Mouse (Mus musculus): ENCODE results near the gene Arid3a. TPM values are rescaled to one million over a fixed set of nuclear protein-coding genes. Genes with fewer than 3 reads are reported as not detected.

Gene Arid3a
- total and polyA plus RNA-seq, 3 experiments: 48.4 to 114 (median 94.4) TPM

DNA sequence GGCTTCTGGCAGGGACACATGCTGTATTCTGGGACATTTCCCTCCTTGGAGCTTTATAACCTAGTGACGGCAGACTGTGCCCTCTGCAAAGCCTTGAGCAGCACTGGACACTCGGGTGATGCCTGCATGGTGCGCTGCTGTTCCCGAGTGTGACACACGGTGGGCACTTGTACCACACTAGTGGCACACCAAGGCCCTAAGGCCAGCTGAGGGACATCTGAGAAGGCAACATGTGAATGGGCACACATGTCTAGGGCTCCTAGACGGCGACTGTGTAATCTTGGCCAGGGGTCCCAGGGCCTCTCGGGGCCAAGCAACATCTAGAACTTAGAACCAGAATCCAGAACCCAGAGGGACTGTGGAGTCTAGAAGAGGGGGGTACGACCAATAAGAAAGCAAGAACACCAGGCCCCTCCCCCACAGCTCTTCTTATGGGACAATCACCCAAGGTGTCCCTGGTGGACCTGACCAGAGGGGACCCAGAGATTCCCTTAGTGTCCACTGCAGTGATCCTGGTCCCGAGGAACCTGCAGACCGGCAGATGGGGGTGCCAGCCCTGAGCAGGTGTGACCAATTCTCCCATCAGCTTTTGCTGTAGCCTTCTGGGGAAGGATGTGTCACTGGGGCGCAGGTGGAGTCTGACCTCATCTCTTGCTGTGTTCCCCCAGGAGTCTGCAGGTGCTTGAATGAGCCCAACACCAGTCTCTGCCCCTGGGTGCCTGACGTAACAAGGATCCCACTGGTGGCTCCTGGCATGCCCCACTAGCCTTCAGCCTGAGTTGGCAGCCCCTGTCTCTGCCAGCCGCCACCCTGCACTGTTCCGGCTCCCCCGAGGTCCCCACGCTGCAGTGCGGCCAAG lies 3.4 kb downstream of the Arid3a start (continued):
- 0 out of 2 replicates have a peak, but pooled peaks have one; percentile 29 for TF ChIP-seq RCOR1 (conservative IDR thresholded peaks at IDR 0.05; ENCODE audit: low read depth, low read length)
- TF ChIP-seq IRF4 (IDR thresholded peaks at IDR 0.05; ENCODE audit: low read depth, low read length): no peak
- TF ChIP-seq TCF12 (IDR thresholded peaks at IDR 0.05; ENCODE audit: low read depth, low read length): peak; percentile 96
- TF ChIP-seq USF1 (IDR thresholded peaks at IDR 0.05; ENCODE audit: low read depth, low read length): no peak
- peak; percentile 57; the same call in 1 of the 2 replicates for TF ChIP-seq MAX (IDR thresholded peaks at IDR 0.05; ENCODE audit: low read length)
- no peak for TF ChIP-seq MAFK (IDR thresholded peaks at IDR 0.05; ENCODE audit: insufficient replicate concordance, low read length)
- TF ChIP-seq PAX5 (IDR thresholded peaks at IDR 0.05; ENCODE audit: low read length): no peak
- TF ChIP-seq HCFC1 (IDR thresholded peaks at IDR 0.05; ENCODE audit: low read depth, low read length): no peak
- no peak for TF ChIP-seq USF2 (conservative IDR thresholded peaks at IDR 0.05; ENCODE audit: low read depth, low read length)
- TF ChIP-seq RAD21 (IDR thresholded peaks at IDR 0.05; ENCODE audit: low read depth, low read length): no peak; the same call in none of the 2 replicates
- no peak for TF ChIP-seq MYC (IDR thresholded peaks at IDR 0.05; ENCODE audit: low read depth, low read length)
- no peak for TF ChIP-seq GABPA (IDR thresholded peaks at IDR 0.05; ENCODE audit: insufficient replicate concordance, low read depth, low read length)
- TF ChIP-seq NRF1 (IDR thresholded peaks at IDR 0.05; ENCODE audit: low read depth, low read length): 0 out of 2 replicates have a peak, but pooled peaks have one; percentile 22

DNA sequence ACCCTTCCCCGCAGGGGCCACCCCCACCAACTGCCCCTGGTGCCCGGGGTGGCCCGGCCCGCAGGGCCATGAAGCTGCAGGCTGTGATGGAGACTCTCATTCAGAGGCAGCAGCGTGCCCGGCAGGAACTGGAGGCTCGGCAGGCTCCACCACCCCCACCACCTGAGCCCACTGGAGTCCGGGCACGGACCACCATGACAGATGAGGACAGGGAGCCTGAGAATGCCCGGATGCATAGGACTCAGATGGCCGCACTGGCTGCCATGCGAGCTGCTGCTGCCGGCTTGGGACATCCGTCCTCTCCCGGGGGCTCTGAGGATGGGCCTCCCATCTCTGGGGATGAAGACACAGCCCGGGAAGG lies 4.0 kb downstream of the Arid3a start:
- Histone ChIP-seq H3K27ac (ENCODE audit: insufficient read depth, low read depth) (peak overlapping the region; percentile 65), H3K9ac (ENCODE audit: insufficient read depth, low read depth) (peak overlapping the region; percentile 98), H3K9me3 (replicated peaks; ENCODE audit: low read length) (no peaks in the 10 kb centered on the region), H3K4me1 (ENCODE audit: control insufficient read depth in 1 of 2, insufficient read depth in 2 of 2) (peaks cover 32 to 71% of the 10 kb centered on the region in 2 experiments), H3K36me3 (replicated peaks in 1 of 2; ENCODE audit: control insufficient read depth in 1 of 2, insufficient read depth in 1 of 2, low read length in 1 of 2) (peaks cover 49 to 61% of the 10 kb centered on the region in 2 experiments), H3K27me3 (replicated peaks) (no peaks in the 10 kb centered on the region), H3K4me3 (replicated peaks in 1 of 3; ENCODE audit: low read depth in 2 of 3, low read length in 2 of 3, poor library complexity in 1 of 3) (peak overlapping the region; percentile 72 to 96 (median 91)), H3K4me2 (ENCODE audit: insufficient read depth, low read depth, poor library complexity, severe bottlenecking) (peak overlapping the region; percentile 78), H3K79me2 (replicated peaks; ENCODE audit: control insufficient read depth, extremely low read depth, insufficient read depth, poor library complexity, severe bottlenecking) (peaks cover 89% of the 10 kb centered on the region)
- dilution Hi-C loops (cut with MboI; ENCODE audit: extremely low pct_ligation_motif_present, extremely low pct_unique_long_range_greater_than_20kb, low sequenced_read_pairs) (no loop called here), in situ Hi-C loops (cut with MboI; ENCODE audit: low pct_ligation_motif_present, low pct_unique_long_range_greater_than_20kb, low sequenced_read_pairs) (no loop called here)
- no peak for DNase-seq (ENCODE audit: extremely low read depth)
- TF ChIP-seq POLR2AphosphoS2 (IDR thresholded peaks at IDR 0.05; ENCODE audit: low read depth, low read length) (no peak), ZC3H11A (IDR thresholded peaks at IDR 0.05; ENCODE audit: low read depth, low read length) (no peak), MEF2A (IDR thresholded peaks at IDR 0.05; ENCODE audit: borderline replicate concordance, low read depth, low read length) (no peak), ELF1 (IDR thresholded peaks at IDR 0.05; ENCODE audit: low read depth, low read length) (no peak), ZNF384 (IDR thresholded peaks at IDR 0.05; ENCODE audit: low read depth, low read length) (no peak), ZMIZ1 (IDR thresholded peaks at IDR 0.05; ENCODE audit: low read depth, low read length) (no peak), SMC3 (IDR thresholded peaks at IDR 0.05; ENCODE audit: low read depth, low read length) (no peak), USF1 (IDR thresholded peaks at IDR 0.05; ENCODE audit: low read depth, low read length) (no peak), ETS1 (conservative IDR thresholded peaks at IDR 0.05; ENCODE audit: low read depth, low read length) (no peak), NRF1 (IDR thresholded peaks at IDR 0.05; ENCODE audit: low read depth, low read length) (no peak), ZKSCAN1 (IDR thresholded peaks at IDR 0.05; ENCODE audit: borderline replicate concordance, low read depth, low read length) (no peak), POLR2A (IDR thresholded peaks at IDR 0.05; ENCODE audit: low read depth, low read length) (no peak; the same call in 1 of the 2 replicates), JUND (conservative IDR thresholded peaks at IDR 0.05; ENCODE audit: low read depth, low read length) (no peak), KAT2A (IDR thresholded peaks at IDR 0.05; ENCODE audit: insufficient replicate concordance, low read length) (no peak), USF2 (conservative IDR thresholded peaks at IDR 0.05; ENCODE audit: low read depth, low read length) (no peak), MYC (IDR thresholded peaks at IDR 0.05; ENCODE audit: low read depth, low read length) (no peak), UBTF (IDR thresholded peaks at IDR 0.05; ENCODE audit: low read depth, low read length) (no peak)
